Mouse (Mus musculus): ENCODE results near the gene Rftn2. TPM values are rescaled to one million over a fixed set of nuclear protein-coding genes. Genes with fewer than 3 reads are reported as not detected.

Gene Rftn2
- polyA plus RNA-seq, 1 experiment from 2014 or later: 4.8 TPM

GRCm38 (mm10) chr1:55171361-55172325, 54.9 kb downstream of the Rftn2 start:
- no peak overlapping the region for H3K9ac ChIP-seq (ENCODE audit: low read depth, low read length)

GRCm38 (mm10) chr1:55168591-55168990, 58.0 kb downstream of the Rftn2 start:
- Histone ChIP-seq H3K4me2 (no peak overlapping the region), H3K27me3 (ENCODE audit: control insufficient read depth, insufficient read depth, low read length) (no peaks in the 10 kb centered on the region), H3K4me1 (ENCODE audit: control insufficient read depth, insufficient read depth, low read length) (no peaks in the 10 kb centered on the region), H3K4me3 (ENCODE audit: low read depth, low read length) (no peak overlapping the region), H3K9me3 (replicated peaks; ENCODE audit: control insufficient read depth, low read length) (peaks cover 3% of the 10 kb centered on the region), H3K9ac (ENCODE audit: low read depth, low read length) (no peak overlapping the region), H3K36me3 (ENCODE audit: control insufficient read depth, insufficient read depth, low read length) (no peaks in the 10 kb centered on the region), H3K27ac (ENCODE audit: low read depth, low read length) (no peak overlapping the region)
- no peak for ATAC-seq (replicated peaks; ENCODE audit: insufficient number of reproducible peaks, low FRiP score, low TSS enrichment)
- WGBS (ENCODE audit: insufficient replicate concordance): 90% methylated on average over 4 of the region's 4 CpGs

More at GRCm38 (mm10) chr1:55171361-55172325, 54.9 kb downstream of the Rftn2 start:
- Histone ChIP-seq H3K4me2 (peak overlapping the region; percentile 44), H3K27ac (ENCODE audit: low read depth, low read length) (no peak overlapping the region), H3K4me3 (ENCODE audit: low read depth, low read length) (0 out of 2 replicates have a peak overlapping the region, but pooled peaks have one; percentile 11), H3K9me3 (replicated peaks; ENCODE audit: control insufficient read depth, low read length) (peaks cover 3% of the 10 kb centered on the region), H3K36me3 (ENCODE audit: control insufficient read depth, insufficient read depth, low read length) (no peaks in the 10 kb centered on the region), H3K4me1 (ENCODE audit: control insufficient read depth, insufficient read depth, low read length) (no peaks in the 10 kb centered on the region), H3K27me3 (ENCODE audit: control insufficient read depth, insufficient read depth, low read length) (no peaks in the 10 kb centered on the region)
- WGBS (ENCODE audit: insufficient replicate concordance): 63% methylated on average over 22 of the region's 22 CpGs
- no peak for ATAC-seq (replicated peaks; ENCODE audit: insufficient number of reproducible peaks, low FRiP score, low TSS enrichment)

- Histone ChIP-seq H3K36me3 (ENCODE audit: control insufficient read depth, insufficient read depth, low read length) (no peaks in the 10 kb centered on the region), H3K4me3 (ENCODE audit: low read depth, low read length) (no peak overlapping the region), H3K9me3 (replicated peaks; ENCODE audit: control insufficient read depth, low read length) (peaks cover 3% of the 10 kb centered on the region), H3K4me2 (no peak overlapping the region), H3K9ac (ENCODE audit: low read depth, low read length) (no peak overlapping the region), H3K27ac (ENCODE audit: low read depth, low read length) (no peak overlapping the region), H3K4me1 (ENCODE audit: control insufficient read depth, insufficient read depth, low read length) (no peaks in the 10 kb centered on the region), H3K27me3 (ENCODE audit: control insufficient read depth, insufficient read depth, low read length) (no peaks in the 10 kb centered on the region)
- ATAC-seq (replicated peaks; ENCODE audit: insufficient number of reproducible peaks, low FRiP score, low TSS enrichment): no peak
- WGBS (ENCODE audit: insufficient replicate concordance): 74% methylated on average over 4 of the region's 4 CpGs
Observed at GRCm38 (mm10) chr1:55167560-55167959, 59.0 kb downstream of the Rftn2 start.

GRCm38 (mm10) chr1:55164005-55164404, 62.6 kb downstream of the Rftn2 start:
- no peak overlapping the region for H3K27ac ChIP-seq (ENCODE audit: low read depth, low read length)
- no peaks in the 10 kb centered on the region for H3K36me3 ChIP-seq (ENCODE audit: control insufficient read depth, insufficient read depth, low read length)
- H3K4me2 ChIP-seq: no peak overlapping the region
- no peak overlapping the region for H3K9ac ChIP-seq (ENCODE audit: low read depth, low read length)
- no peak for ATAC-seq (replicated peaks; ENCODE audit: insufficient number of reproducible peaks, low FRiP score, low TSS enrichment)
- H3K4me1 ChIP-seq (ENCODE audit: control insufficient read depth, insufficient read depth, low read length): no peaks in the 10 kb centered on the region
- 51% methylated on average over 5 of the region's 5 CpGs for WGBS (ENCODE audit: insufficient replicate concordance)
- H3K9me3 ChIP-seq (replicated peaks; ENCODE audit: control insufficient read depth, low read length): no peaks in the 10 kb centered on the region
- no peak overlapping the region for H3K4me3 ChIP-seq (ENCODE audit: low read depth, low read length)
- H3K27me3 ChIP-seq (ENCODE audit: control insufficient read depth, insufficient read depth, low read length): no peaks in the 10 kb centered on the region

GRCm38 (mm10) chr1:55162781-55163180, 63.8 kb downstream of the Rftn2 start:
- no peak overlapping the region for H3K9ac ChIP-seq (ENCODE audit: low read depth, low read length)
- no peak overlapping the region for H3K4me2 ChIP-seq
- peaks cover 2% of the 10 kb centered on the region; the same call in 1 of the 2 replicates for H3K36me3 ChIP-seq (ENCODE audit: control insufficient read depth, insufficient read depth, low read length)
- no peak overlapping the region for H3K27ac ChIP-seq (ENCODE audit: low read depth, low read length)
- WGBS (ENCODE audit: insufficient replicate concordance): 70% methylated on average over 5 of the region's 5 CpGs
- no peak for ATAC-seq (replicated peaks; ENCODE audit: insufficient number of reproducible peaks, low FRiP score, low TSS enrichment)
- H3K9me3 ChIP-seq (replicated peaks; ENCODE audit: control insufficient read depth, low read length): no peaks in the 10 kb centered on the region
- no peaks in the 10 kb centered on the region for H3K27me3 ChIP-seq (ENCODE audit: control insufficient read depth, insufficient read depth, low read length)
- no peaks in the 10 kb centered on the region for H3K4me1 ChIP-seq (ENCODE audit: control insufficient read depth, insufficient read depth, low read length)
- no peak overlapping the region for H3K4me3 ChIP-seq (ENCODE audit: low read depth, low read length)

- WGBS (ENCODE audit: insufficient replicate concordance): 73% methylated on average over 7 of the region's 7 CpGs
- no peak for ATAC-seq (replicated peaks; ENCODE audit: insufficient number of reproducible peaks, low FRiP score, low TSS enrichment)
Observed at GRCm38 (mm10) chr1:55161895-55162294, 64.7 kb downstream of the Rftn2 start.

GRCm38 (mm10) chr1:55160831-55161638, 65.5 kb downstream of the Rftn2 start:
- H3K9me3 ChIP-seq (replicated peaks; ENCODE audit: control insufficient read depth, low read length): no peaks in the 10 kb centered on the region
- H3K4me3 ChIP-seq (ENCODE audit: low read depth, low read length): no peak overlapping the region
- H3K27me3 ChIP-seq (ENCODE audit: control insufficient read depth, insufficient read depth, low read length): no peaks in the 10 kb centered on the region
- 86% methylated on average over 17 of the region's 17 CpGs for WGBS (ENCODE audit: insufficient replicate concordance)
- H3K27ac ChIP-seq (ENCODE audit: low read depth, low read length): no peak overlapping the region
- ATAC-seq (replicated peaks; ENCODE audit: insufficient number of reproducible peaks, low FRiP score, low TSS enrichment): no peak
- no peak overlapping the region for H3K9ac ChIP-seq (ENCODE audit: low read depth, low read length)
- H3K4me1 ChIP-seq (ENCODE audit: control insufficient read depth, insufficient read depth, low read length): no peaks in the 10 kb centered on the region
- H3K4me2 ChIP-seq: no peak overlapping the region
- H3K36me3 ChIP-seq (ENCODE audit: control insufficient read depth, insufficient read depth, low read length): peaks cover 9% of the 10 kb centered on the region

More at GRCm38 (mm10) chr1:55161895-55162294, 64.7 kb downstream of the Rftn2 start:
- H3K4me2 ChIP-seq: no peak overlapping the region
- H3K27me3 ChIP-seq (ENCODE audit: control insufficient read depth, insufficient read depth, low read length): no peaks in the 10 kb centered on the region
- no peak overlapping the region for H3K27ac ChIP-seq (ENCODE audit: low read depth, low read length)
- no peaks in the 10 kb centered on the region for H3K4me1 ChIP-seq (ENCODE audit: control insufficient read depth, insufficient read depth, low read length)
- H3K9ac ChIP-seq (ENCODE audit: low read depth, low read length): no peak overlapping the region
- H3K9me3 ChIP-seq (replicated peaks; ENCODE audit: control insufficient read depth, low read length): no peaks in the 10 kb centered on the region
- peaks cover 3% of the 10 kb centered on the region for H3K36me3 ChIP-seq (ENCODE audit: control insufficient read depth, insufficient read depth, low read length)
- H3K4me3 ChIP-seq (ENCODE audit: low read depth, low read length): no peak overlapping the region

- 88% methylated on average over 3 of the region's 3 CpGs for WGBS (ENCODE audit: insufficient replicate concordance)
- Histone ChIP-seq H3K27ac (ENCODE audit: low read depth, low read length) (no peak overlapping the region), H3K9ac (ENCODE audit: low read depth, low read length) (no peak overlapping the region), H3K4me2 (no peak overlapping the region), H3K4me1 (ENCODE audit: control insufficient read depth, insufficient read depth, low read length) (no peaks in the 10 kb centered on the region), H3K4me3 (ENCODE audit: low read depth, low read length) (no peak overlapping the region), H3K9me3 (replicated peaks; ENCODE audit: control insufficient read depth, low read length) (no peaks in the 10 kb centered on the region), H3K27me3 (ENCODE audit: control insufficient read depth, insufficient read depth, low read length) (no peaks in the 10 kb centered on the region), H3K36me3 (ENCODE audit: control insufficient read depth, insufficient read depth, low read length) (peaks cover 12% of the 10 kb centered on the region)
- no peak for ATAC-seq (replicated peaks; ENCODE audit: insufficient number of reproducible peaks, low FRiP score, low TSS enrichment)
Observed at GRCm38 (mm10) chr1:55160218-55160617, 66.4 kb downstream of the Rftn2 start.
